Mouse (Mus musculus) MEL (cell line): ENCODE measurements around the gene Ssh2. TPM values are rescaled to one million over a fixed set of nuclear protein-coding genes. Genes with fewer than 3 reads are reported as not detected.
A peak's percentile ranks its signal among the peaks of the same experiment; 100 is the strongest.

Source experiments
- DNase-seq: peaks from one replicate; pipeline ENCODE4 v3.0.0; 2011; ENCODE audit warnings: low read depth, low spot score
- H3K27ac ChIP-seq: 2 replicates; pipeline ENCODE4 v1.5.1; 2012; ENCODE audit warnings: low read depth, mild to moderate bottlenecking, control low read depth, low read length, moderate library complexity; ENCODE audit not compliant: control insufficient read depth
- H3K27me3 ChIP-seq, 2 experiments: fragments of 150-350 bp in 1 of 2; sonication (generic) in 1 of 2; 2 replicates each; pipeline ENCODE4 v1.6.1; 2012; ENCODE audit warnings: low read length in 2 of 2, mild to moderate bottlenecking in 2 of 2, improper control_type of control experiment in 1 of 2, moderate library complexity in 1 of 2; ENCODE audit not compliant: insufficient read depth in 2 of 2, control insufficient read depth in 1 of 2
- H3K36me3 ChIP-seq, 2 experiments: 2 replicates each; pipeline ENCODE4 v1.6.1; 2012 to 2014; ENCODE audit warnings: low read length in 2 of 2, improper control_type of control experiment in 1 of 2, inconsistent platforms in 1 of 2, mild to moderate bottlenecking in 1 of 2; ENCODE audit not compliant: insufficient read depth in 2 of 2, control insufficient read depth in 1 of 2
- H3K4me1 ChIP-seq, 2 experiments: fragments of 150-350 bp in 1 of 2; sonication (generic) in 1 of 2; 2 replicates each; pipeline ENCODE4 v1.6.1; 2012; ENCODE audit warnings: low read length in 2 of 2, improper control_type of control experiment in 1 of 2, mild to moderate bottlenecking in 1 of 2; ENCODE audit not compliant: insufficient read depth in 2 of 2, control insufficient read depth in 1 of 2
- H3K4me3 ChIP-seq, 2 experiments: fragments of 150-350 bp in 1 of 2; sonication (generic) in 1 of 2; 2 replicates each; pipeline ENCODE4 v1.5.1; 2012; ENCODE audit warnings: low read depth in 2 of 2, low read length in 2 of 2, mild to moderate bottlenecking in 2 of 2, moderate library complexity in 2 of 2, control low read depth in 1 of 2, improper control_type of control experiment in 1 of 2; ENCODE audit not compliant: control insufficient read depth in 1 of 2, insufficient read depth in 1 of 2
- H3K79me2 ChIP-seq: 2 replicates; pipeline ENCODE4 v1.6.1; 2012; ENCODE audit warnings: mild to moderate bottlenecking, low read length, moderate library complexity; ENCODE audit not compliant: control insufficient read depth, poor library complexity, insufficient read depth
- H3K9ac ChIP-seq: 2 replicates; pipeline ENCODE4 v1.6.1; 2012; ENCODE audit warnings: low read depth, mild to moderate bottlenecking, control low read depth, low read length, moderate library complexity; ENCODE audit not compliant: control insufficient read depth, poor library complexity, severe bottlenecking
- H3K9me3 ChIP-seq: fragments of 150-350 bp; sonication (generic); replicated peaks from 2 replicates; pipeline ENCODE4 v1.6.1; 2012; ENCODE audit warnings: mild to moderate bottlenecking, low read length, improper control_type of control experiment, moderate library complexity; ENCODE audit not compliant: insufficient read depth
- CHD1 ChIP-seq: IDR thresholded peaks from 2 replicates; pipeline ENCODE4 v1.6.1; 2012; ENCODE audit warnings: low read depth, mild to moderate bottlenecking, inconsistent platforms, low read length, improper control_type of control experiment
- CHD2 ChIP-seq: IDR thresholded peaks from 2 replicates; pipeline ENCODE4 v1.6.1; 2011; ENCODE audit warnings: low read length, improper control_type of control experiment
- CTCF ChIP-seq, 3 experiments: IDR thresholded peaks in 2 of 3; conservative IDR thresholded peaks in 1 of 3; 2 replicates each; pipeline ENCODE4 v1.5.1; 2011 to 2012; ENCODE audit warnings: low read length in 3 of 3, low read depth in 2 of 3, mild to moderate bottlenecking in 2 of 3, improper control_type of control experiment in 1 of 3, inconsistent platforms in 1 of 3, mixed read lengths in 1 of 3, moderate library complexity in 1 of 3; ENCODE audit not compliant: control insufficient read depth in 1 of 3, insufficient read depth in 1 of 3, poor library complexity in 1 of 3, severe bottlenecking in 1 of 3
- ELF1 ChIP-seq: IDR thresholded peaks from 2 replicates; pipeline ENCODE4 v1.6.1; 2014; ENCODE audit warnings: low read depth, mild to moderate bottlenecking, inconsistent platforms, low read length, improper control_type of control experiment, moderate library complexity
- EP300 ChIP-seq, 2 experiments: IDR thresholded peaks; 2 replicates each; pipeline ENCODE4 v1.6.1; 2011; ENCODE audit warnings: improper control_type of control experiment in 2 of 2, low read length in 2 of 2, low read depth in 1 of 2, mild to moderate bottlenecking in 1 of 2
- HCFC1 ChIP-seq: IDR thresholded peaks from 2 replicates; pipeline ENCODE4 v1.6.1; 2012; ENCODE audit warnings: low read depth, mild to moderate bottlenecking, inconsistent platforms, low read length, improper control_type of control experiment, moderate library complexity
- MAZ ChIP-seq: IDR thresholded peaks from 2 replicates; pipeline ENCODE4 v1.6.1; 2012; ENCODE audit warnings: low read depth, mild to moderate bottlenecking, inconsistent platforms, low read length, improper control_type of control experiment
- MEF2A ChIP-seq: IDR thresholded peaks from 2 replicates; pipeline ENCODE4 v1.6.1; 2014; ENCODE audit warnings: low read depth, mild to moderate bottlenecking, inconsistent platforms, low read length, improper control_type of control experiment; ENCODE audit not compliant: poor library complexity, insufficient replicate concordance, severe bottlenecking; ENCODE audit errors: extremely low read depth
- MYB ChIP-seq: IDR thresholded peaks from 2 replicates; pipeline ENCODE4 v1.6.1; 2011; ENCODE audit warnings: mild to moderate bottlenecking, low read depth, low read length, improper control_type of control experiment
- MYC ChIP-seq: IDR thresholded peaks from 2 replicates; pipeline ENCODE4 v1.6.1; 2011; ENCODE audit warnings: low read depth, mild to moderate bottlenecking, low read length, improper control_type of control experiment, moderate library complexity
- NELFE ChIP-seq: IDR thresholded peaks from 2 replicates; pipeline ENCODE4 v1.6.1; 2011; ENCODE audit warnings: low read depth, low read length, improper control_type of control experiment
- NRF1 ChIP-seq: IDR thresholded peaks from 2 replicates; pipeline ENCODE4 v1.6.1; 2014; ENCODE audit warnings: low read depth, mild to moderate bottlenecking, inconsistent platforms, low read length, improper control_type of control experiment, moderate library complexity; ENCODE audit not compliant: poor library complexity, insufficient read depth, severe bottlenecking
- POLR2A ChIP-seq, 2 experiments: IDR thresholded peaks; 2 replicates each; pipeline ENCODE4 v1.6.1; 2011 to 2012; ENCODE audit warnings: low read length in 2 of 2, mild to moderate bottlenecking in 2 of 2, control low read depth in 1 of 2, improper control_type of control experiment in 1 of 2, low read depth in 1 of 2, moderate library complexity in 1 of 2; ENCODE audit not compliant: control insufficient read depth in 1 of 2, insufficient read depth in 1 of 2, poor library complexity in 1 of 2
- POLR2AphosphoS2 ChIP-seq: IDR thresholded peaks from 2 replicates; pipeline ENCODE4 v1.6.1; 2011; ENCODE audit warnings: low read length, improper control_type of control experiment
- POLR2AphosphoS5 ChIP-seq: IDR thresholded peaks from 2 replicates; pipeline ENCODE4 v1.6.1; 2012; ENCODE audit warnings: low read depth, borderline replicate concordance, mild to moderate bottlenecking, inconsistent platforms, low read length, moderate library complexity, mixed read lengths
- SIN3A ChIP-seq: IDR thresholded peaks from 2 replicates; pipeline ENCODE4 v1.6.1; 2012; ENCODE audit warnings: low read length, improper control_type of control experiment, inconsistent platforms
- TBP ChIP-seq: IDR thresholded peaks from 2 replicates; pipeline ENCODE4 v1.8.0; 2011; ENCODE audit warnings: low read depth, low read length, improper control_type of control experiment
- TCF12 ChIP-seq: IDR thresholded peaks from 2 replicates; pipeline ENCODE4 v1.6.1; 2014; ENCODE audit warnings: low read depth, mild to moderate bottlenecking, inconsistent platforms, low read length, improper control_type of control experiment, moderate library complexity
- ZMIZ1 ChIP-seq: IDR thresholded peaks from 2 replicates; pipeline ENCODE4 v1.6.1; 2012; ENCODE audit warnings: low read depth, mild to moderate bottlenecking, inconsistent platforms, low read length, improper control_type of control experiment, moderate library complexity
- polyA plus RNA-seq, 2 experiments: library from polyadenylated mRNA; stranded (reverse) in 1 of 2; unstranded in 1 of 2; fragments of >175 nt in 1 of 2; fragments of >200 nt in 1 of 2; gene quantifications; 2 replicates each; pipeline versions ENCODE4 v1.2.1 to v1.2.4; 2012; ENCODE audit warnings: low replicate concordance in 2 of 2, low read depth in 1 of 2; ENCODE audit not compliant: insufficient read length in 2 of 2, insufficient read depth in 1 of 2, missing spikeins in 1 of 2
- total RNA-seq: library from RNA; depleted of rRNA; stranded (reverse); fragments of 300-350 nt; gene quantifications from 2 replicates; pipeline ENCODE4 v1.2.3, GENCODE M21; 2012

Ssh2 gene
- total and polyA plus RNA-seq, 3 experiments: 6.3 to 29.2 (median 16.5) TPM

- H3K9ac ChIP-seq: peak overlapping the region; percentile 93
- H3K4me3 ChIP-seq: peak overlapping the region; percentile 86 to 90
- H3K27ac ChIP-seq: peak overlapping the region; percentile 96
- peaks cover 0 to 22% of the 10 kb centered on the region in 2 experiments; a peak in 2 of 4 replicates for H3K36me3 ChIP-seq
- peak; percentile 97 for DNase-seq
- TF ChIP-seq ELF1: peak; percentile 61
- TF ChIP-seq MEF2A: peak; percentile 24; the same call in 1 of the 2 replicates
- peak; percentile 44; the same call in 1 of the 2 replicates for TF ChIP-seq TCF12
- 0 out of 4 replicates have a peak, but pooled peaks of 1 of the 2 experiments have one; percentile 7 for TF ChIP-seq EP300 (IDR thresholded peaks at IDR 0.05; ENCODE audit: low read depth in 1 of 2, low read length in 2 of 2)
- peak; percentile 64 to 84; a peak in 3 of 4 replicates for TF ChIP-seq POLR2A (IDR thresholded peaks at IDR 0.05; ENCODE audit: control insufficient read depth in 1 of 2, insufficient read depth in 1 of 2, low read depth in 1 of 2, low read length in 2 of 2, poor library complexity in 1 of 2)
- peak; percentile 76 for TF ChIP-seq HCFC1
- peak; percentile 88 for TF ChIP-seq NELFE
- TF ChIP-seq TBP: peak; percentile 9; the same call in 1 of the 2 replicates
- TF ChIP-seq CHD1: peak; percentile 42; the same call in 1 of the 2 replicates
- no peak for TF ChIP-seq CHD2
- TF ChIP-seq SIN3A: peak; percentile 53; the same call in 1 of the 2 replicates
- peak; percentile 58; the same call in 1 of the 2 replicates for TF ChIP-seq ZMIZ1
- peak; percentile 69 for TF ChIP-seq NRF1
- no peak for TF ChIP-seq MYC
- peak in 1 of 3 experiments; percentile 4; a peak in 2 of 6 replicates for TF ChIP-seq CTCF (IDR thresholded peaks at IDR 0.05 in 2 of 3, conservative IDR thresholded peaks at IDR 0.05 in 1 of 3; ENCODE audit: control insufficient read depth in 1 of 3, insufficient read depth in 1 of 3, low read depth in 2 of 3, low read length in 3 of 3, poor library complexity in 1 of 3, severe bottlenecking in 1 of 3)
- peak; percentile 91 for TF ChIP-seq MAZ
- TF ChIP-seq POLR2AphosphoS2: peak; percentile 76; the same call in 1 of the 2 replicates
- TF ChIP-seq POLR2AphosphoS5: no peak
- no peak for TF ChIP-seq MYB
- peaks cover 2 to 30% of the 10 kb centered on the region in 2 experiments; a peak in 3 of 4 replicates for H3K4me1 ChIP-seq
- H3K9me3 ChIP-seq: no peaks in the 10 kb centered on the region
- peaks cover 60% of the 10 kb centered on the region for H3K79me2 ChIP-seq
- H3K27me3 ChIP-seq: no peaks in the 10 kb centered on the region
Measured at GRCm38 (mm10) chr11:77492911-77493332, 276.8 kb downstream of the Ssh2 start.
